Mouse (Mus musculus) embryonic stem cell, embryonic (primary cell): ENCODE results near the gene Arl8a.

Experiments
- CTCF ChIA-PET, 4 experiments: fragments of 300-600 bp in 2 of 4; fragments of 350-600 bp in 2 of 4; sonication (Branson Sonifier 250); formaldehyde crosslinking; loops; one replicate each; lab custom pipeline; 2022; ENCODE audit warnings: inconsistent platforms in 2 of 4; lab: Charles Lee
- POLR2A ChIA-PET, 4 experiments: fragments of 300-600 bp in 2 of 4; fragments of 350-600 bp in 2 of 4; sonication (Branson Sonifier 250); formaldehyde crosslinking; loops; one replicate each; lab custom pipeline; 2022; ENCODE audit warnings: antibody characterized with exemption in 4 of 4, inconsistent platforms in 1 of 4; lab: Charles Lee

Gene Arl8a

GRCm38 (mm10) chr1:135189186-135189585, 42.6 kb downstream of the Arl8a start:
- ChIA-PET POLR2A (interaction anchor here (0.7 to 5.1 kb wide), 18 partner anchors 9 to 73 kb away, joined by 3 to 46 read pairs (median 5); partner anchors contain the start of gene Elf3 (in 1 of the 4)), CTCF (interaction anchor here in 1 of 4 experiments (1.4 kb wide), 1 partner anchor 17 kb away, joined by 5 read pairs; no protein-coding TSS in a partner anchor)

DNA sequence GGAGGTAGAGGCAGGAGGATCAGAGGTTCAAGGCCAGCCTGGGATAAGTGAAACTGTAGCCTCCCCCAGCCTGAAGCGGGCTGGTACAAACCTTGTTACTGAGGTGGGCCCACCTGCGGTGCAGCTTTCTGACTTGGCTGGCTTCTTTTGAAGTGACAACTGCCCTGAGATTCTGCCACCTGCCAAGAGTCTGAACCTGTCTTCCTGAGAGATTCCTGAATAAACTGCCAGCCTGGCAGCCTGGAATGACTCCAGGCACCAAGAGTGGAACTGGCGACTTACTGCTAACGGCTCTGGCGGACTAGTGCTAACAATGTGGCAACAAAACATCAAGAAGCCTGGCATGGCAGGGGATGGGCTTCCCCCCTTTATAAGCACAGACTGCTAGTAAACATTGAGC, 47.7 kb downstream of the Arl8a start:
- POLR2A ChIA-PET, result interaction anchor here in 3 of 4 experiments (0.9 to 2.5 kb wide), 21 partner anchors 8 to 65 kb away, joined by 3 to 22 read pairs (median 6); partner anchors contain the start of gene Elf3 (in 1 of the 3)
- CTCF ChIA-PET, result interaction anchor here in 2 of 4 experiments (0.6 to 2.0 kb wide), 3 partner anchors 22 to 618 kb away, joined by 4 to 7 read pairs (median 4); no protein-coding TSS in a partner anchor

DNA sequence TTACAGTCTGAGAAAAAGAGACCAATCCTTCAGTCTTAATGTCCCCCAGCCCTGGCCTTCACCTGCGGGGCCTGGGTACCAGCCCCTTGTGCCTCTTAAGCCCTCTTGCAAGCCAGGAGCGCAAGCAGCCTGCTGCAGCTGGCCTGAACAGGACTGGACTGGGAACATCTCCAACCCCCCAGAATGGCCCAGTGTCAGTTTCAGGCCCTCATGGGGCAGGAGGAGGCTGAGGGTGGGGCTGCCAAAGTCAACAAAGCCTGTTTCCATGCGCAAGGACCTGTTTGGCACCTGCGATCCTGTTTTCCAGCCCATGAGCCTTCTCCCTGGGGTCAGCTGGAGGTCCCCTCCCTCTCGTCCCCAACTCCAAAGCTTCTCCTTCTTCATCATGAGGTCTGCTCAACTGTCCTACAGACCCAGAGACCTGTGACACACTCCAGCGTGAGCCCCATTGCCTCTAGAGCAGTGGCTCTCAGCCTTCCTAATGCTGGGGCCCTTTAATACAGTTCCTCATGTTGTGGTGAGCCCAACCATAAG, 49.4 kb downstream of the Arl8a start:
- ChIA-PET CTCF (interaction anchor here in 1 of 4 experiments (1.3 to 1.4 kb wide), 2 partner anchors 11 to 24 kb away, joined by 3 to 5 read pairs; no protein-coding TSS in a partner anchor), POLR2A (interaction anchor here in 3 of 4 experiments (0.5 to 7.7 kb wide), 32 partner anchors 9 to 184 kb away, joined by 3 to 152 read pairs (median 5); partner anchors contain the start of gene Elf3 (in 3 of the 3))

DNA sequence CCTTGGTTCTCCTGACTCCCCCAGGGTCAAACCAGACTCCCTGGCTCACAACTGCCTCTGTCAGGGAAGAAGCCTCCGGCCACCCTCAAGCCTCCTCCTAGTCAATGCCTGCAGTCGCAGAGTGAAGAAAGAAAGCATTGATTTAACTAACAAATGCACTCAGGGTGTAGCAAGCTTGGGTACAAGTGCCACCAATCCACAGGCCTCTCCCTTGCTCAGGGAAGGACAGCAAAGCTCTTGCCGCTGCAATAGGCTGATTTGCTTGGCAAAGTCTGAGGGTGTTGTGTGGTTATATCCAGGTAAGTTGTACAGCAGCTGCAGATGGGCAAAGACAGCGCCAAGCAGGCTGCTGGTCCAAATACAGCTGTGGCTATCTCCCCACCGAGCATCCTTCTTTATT, 51.8 kb downstream of the Arl8a start:
- POLR2A ChIA-PET, result interaction anchor here (0.6 to 7.7 kb wide), 81 partner anchors 7 to 1873 kb away, joined by 3 to 152 read pairs (median 5); partner anchors contain the start of genes Elf3 (in 2 of the 4), Ppp1r12b (in 1 of the 4) and Timm17a (in 1 of the 4)
- CTCF ChIA-PET, result interaction anchor here in 3 of 4 experiments (0.6 to 1.7 kb wide), 13 partner anchors 10 to 583 kb away, joined by 3 to 11 read pairs (median 3); partner anchors contain the start of gene Elf3 (in 1 of the 3)

- POLR2A ChIA-PET, result interaction anchor here (0.6 to 7.7 kb wide), 92 partner anchors 8 to 1532 kb away, joined by 3 to 152 read pairs (median 5); partner anchors contain the start of genes Elf3 (in 2 of the 4), Phlda3 (in 1 of the 4), Ppp1r12b (in 1 of the 4) and Timm17a (in 1 of the 4)
- CTCF ChIA-PET, result interaction anchor here in 3 of 4 experiments (0.5 to 1.7 kb wide), 19 partner anchors 9 to 865 kb away, joined by 3 to 11 read pairs (median 4); partner anchors contain the start of gene Elf3 (in 1 of the 3)
These were observed 52.6 kb downstream of the Arl8a start for GRCm38 (mm10) chr1:135199014-135199819.

- CTCF ChIA-PET, result interaction anchor here (0.6 to 1.3 kb wide), 10 partner anchors 11 to 67 kb away, joined by 3 to 9 read pairs (median 4); no protein-coding TSS in a partner anchor
- POLR2A ChIA-PET, result interaction anchor here (0.6 to 7.7 kb wide), 37 partner anchors 8 to 532 kb away, joined by 3 to 152 read pairs (median 6); partner anchors contain the start of gene Elf3 (in 2 of the 4)
These were observed 53.8 kb downstream of the Arl8a start for GRCm38 (mm10) chr1:135200400-135200799.

DNA sequence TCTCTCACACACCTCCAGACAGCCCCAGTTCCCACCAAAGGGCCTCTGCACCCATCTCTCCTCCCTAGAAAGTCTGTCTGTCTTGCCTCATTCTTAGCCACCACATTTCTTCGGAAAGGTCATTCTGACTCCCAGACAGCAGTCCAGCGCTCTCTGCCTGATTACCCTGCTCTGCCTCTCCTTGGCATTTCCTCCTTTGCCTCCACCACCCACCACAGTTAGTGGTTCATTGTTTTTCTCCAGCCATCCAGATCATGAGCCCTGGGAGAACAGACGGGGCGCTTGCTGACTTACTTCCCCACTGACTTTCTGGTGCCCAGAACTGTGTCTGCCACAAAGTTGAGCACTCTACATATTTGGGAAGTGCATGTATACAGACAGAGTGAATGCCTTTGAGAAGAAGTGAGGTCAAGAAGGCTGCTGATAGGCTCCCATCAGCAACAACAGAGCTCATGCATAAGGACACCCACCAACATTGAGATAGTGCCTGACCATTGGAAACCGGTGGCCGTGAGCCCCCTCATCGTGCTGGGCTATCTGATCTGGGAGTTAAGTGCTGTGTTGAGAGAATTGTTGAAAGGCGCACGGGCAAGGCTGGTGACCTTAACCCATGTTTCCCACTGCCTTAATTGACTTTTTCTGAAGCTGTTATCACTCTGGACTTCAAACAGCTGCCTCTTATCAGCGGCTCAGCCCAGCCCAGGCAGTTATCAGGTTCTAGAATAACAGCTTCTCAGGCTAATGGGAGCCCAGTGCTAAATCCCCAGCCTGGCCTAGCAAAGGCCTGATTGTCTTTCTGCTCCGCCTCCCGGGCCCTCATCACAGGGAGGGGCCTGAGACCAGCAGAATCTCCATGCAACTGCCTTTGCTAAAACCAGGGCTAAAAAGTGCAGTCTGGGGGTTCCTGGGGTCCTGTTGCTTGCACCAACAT, 57.8 kb downstream of the Arl8a start:
- POLR2A ChIA-PET, result interaction anchor here in 2 of 4 experiments (0.6 to 3.2 kb wide), 18 partner anchors 8 to 109 kb away, joined by 3 to 23 read pairs (median 4); partner anchors contain the start of genes Elf3 (in 1 of the 2) and Timm17a (in 1 of the 2)
- CTCF ChIA-PET, result interaction anchor here (0.6 to 2.0 kb wide), 6 partner anchors 32 to 460 kb away, joined by 3 to 6 read pairs (median 3); no protein-coding TSS in a partner anchor

DNA sequence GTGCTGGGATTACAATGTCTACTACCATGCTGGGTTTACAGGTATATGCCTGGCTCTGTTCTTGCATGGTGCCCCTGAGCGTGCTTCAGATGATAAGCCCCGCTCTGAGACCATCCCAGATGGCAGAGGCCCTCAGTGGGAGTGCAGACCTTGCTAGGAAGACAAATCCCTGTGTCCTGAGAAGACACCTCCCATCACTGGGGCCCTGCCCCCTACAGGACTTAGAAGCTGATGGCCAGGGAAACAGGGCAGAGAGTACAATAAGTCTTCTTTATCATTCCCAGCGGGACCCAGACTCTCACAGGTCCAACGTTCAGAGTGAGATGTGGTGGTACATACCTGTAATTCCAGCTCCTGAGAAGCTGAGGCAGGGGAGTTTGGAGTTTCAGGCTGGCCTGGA, 58.6 kb downstream of the Arl8a start:
- ChIA-PET POLR2A (interaction anchor here in 3 of 4 experiments (0.6 to 5.0 kb wide), 21 partner anchors 8 to 339 kb away, joined by 3 to 23 read pairs (median 4); partner anchors contain the start of genes Elf3 (in 2 of the 3) and Timm17a (in 1 of the 3)), CTCF (interaction anchor here (0.5 to 2.0 kb wide), 8 partner anchors 33 to 459 kb away, joined by 3 to 6 read pairs (median 3); no protein-coding TSS in a partner anchor)
